Comparison of ENCODE assay signal across 8 mouse cellular contexts in genomic region chr1:162570260-162570748, GRCm38 (mm10). TPM values are rescaled to one million over a fixed set of nuclear protein-coding genes. Genes with fewer than 3 reads are reported as not detected.
A peak's percentile ranks its signal among the peaks of the same experiment; 100 is the strongest.
DNase-seq lines count a peak whose midpoint lies in the region; ATAC-seq and TF ChIP-seq lines count a peak whose summit lies in the region.

TSS of gene Vamp4 (plus strand) at chr1:162570515.

- peak within 1 kb of the TSS; percentile 93 for H3K27ac ChIP-seq in forebrain, embryonic 12.5 days
- H3K27ac ChIP-seq in neural tube, embryonic 15.5 days (replicated peaks): peak within 1 kb of the TSS; percentile 96

- H3K27me3 ChIP-seq in E14TG2a.4 (ENCODE audit: insufficient read depth, low read length): peaks cover 13% of the 10 kb centered on the region
- H3K27me3 ChIP-seq in forebrain, embryonic 12.5 days: no peaks in the 10 kb centered on the region
- H3K27me3 ChIP-seq in neural tube, embryonic 15.5 days (replicated peaks): no peaks in the 10 kb centered on the region

- intact Hi-C loops in heart, postnatal 10 days (cut with DNase I): loop anchor here (2.0 kb wide), 1 partner anchor 22 kb away; the partner anchor contains the start of gene Mettl13

- peak within 1 kb of the TSS; percentile 87 for H3K9ac ChIP-seq in forebrain, embryonic 12.5 days
- H3K9ac ChIP-seq in neural tube, embryonic 15.5 days (replicated peaks): peak within 1 kb of the TSS; percentile 99

- peak within 1 kb of the TSS; percentile 95 for H3K4me3 ChIP-seq in E14TG2a.4 (replicated peaks; ENCODE audit: low read length)
- peak within 1 kb of the TSS; percentile 87 for H3K4me3 ChIP-seq in forebrain, embryonic 12.5 days (replicated peaks)
- H3K4me3 ChIP-seq in neural tube, embryonic 15.5 days (replicated peaks): peak within 1 kb of the TSS; percentile 97

- H3K9me3 ChIP-seq in E14TG2a.4 (ENCODE audit: low read length): no peaks in the 10 kb centered on the region
- H3K9me3 ChIP-seq in forebrain, embryonic 12.5 days: no peaks in the 10 kb centered on the region
- H3K9me3 ChIP-seq in neural tube, embryonic 15.5 days (replicated peaks): no peaks in the 10 kb centered on the region

- DNase-seq in c-Kit-positive CD71-positive TER-119-positive erythroid progenitor cells, embryonic 14.5 days (ENCODE audit: low spot score): peak; percentile 83
- peak; percentile 96 for DNase-seq in heart, postnatal 10 days
- peak; percentile 89 for DNase-seq in layer of hippocampus, adult 11-12 months (ENCODE audit: low spot score)
- peak; percentile 92 to 94 for DNase-seq in lung, adult 18-20 months
- DNase-seq in testis, postnatal 14 days (ENCODE audit: low spot score): peak; percentile 97

- H3K36me3 ChIP-seq in E14TG2a.4 (ENCODE audit: insufficient read depth, low read length): no peaks in the 10 kb centered on the region
- H3K36me3 ChIP-seq in forebrain, embryonic 12.5 days (replicated peaks): peaks cover 12% of the 10 kb centered on the region
- H3K36me3 ChIP-seq in neural tube, embryonic 15.5 days: peaks cover 12% of the 10 kb centered on the region

- peak within 1 kb of the TSS; percentile 66 for H3K4me2 ChIP-seq in forebrain, embryonic 12.5 days
- H3K4me2 ChIP-seq in neural tube, embryonic 15.5 days: peak within 1 kb of the TSS; percentile 65

- peak; percentile 98 for ATAC-seq in forebrain, embryonic 12.5 days (ENCODE audit: low FRiP score)
- peak; percentile 97 for ATAC-seq in neural tube, embryonic 15.5 days (ENCODE audit: low FRiP score)

- under 1% methylated on average over 42 of the region's 43 CpGs for WGBS in forebrain, embryonic 12.5 days
- WGBS in neural tube, embryonic 15.5 days: under 1% methylated on average over 32 of the region's 43 CpGs

- TF ChIP-seq CTCF in E14TG2a.4 (conservative IDR thresholded peaks at IDR 0.05; ENCODE audit: low read length): no peak

- peaks cover 12% of the 10 kb centered on the region for H3K4me1 ChIP-seq in E14TG2a.4 (replicated peaks; ENCODE audit: low read depth, low read length)
- peaks cover 13% of the 10 kb centered on the region for H3K4me1 ChIP-seq in forebrain, embryonic 12.5 days
- H3K4me1 ChIP-seq in neural tube, embryonic 15.5 days: peaks cover 12% of the 10 kb centered on the region

RNA-seq across cellular contexts. Expression of gene Vamp4, which starts in this region (rescaled TPM):
- polyA plus RNA-seq in forebrain, embryonic 12.5 days (2016; fragmentation: Nextera tagmentation; extraction: Ambion mirVana): 61.2 and 66.2 TPM in 2 replicates
- total RNA-seq in heart, postnatal 10 days (2021): 10 to 100 TPM; 18.5 to 23.8 TPM
- polyA plus RNA-seq in neural tube, embryonic 15.5 days (2015; fragmentation: Nextera tagmentation; extraction: Ambion mirVana): 81.3 and 87.0 TPM in 2 replicates

Comparison
In these comparisons a context has a peak if more than half of its experiments do, and no peak if none do; other contexts are left out.
1. Peak in every context shown above with its lines: DNase-seq, ATAC-seq, H3K4me3 ChIP-seq and H3K27ac ChIP-seq.